Mouse (Mus musculus) midbrain, embryonic 12.5 days (tissue): ENCODE data around the gene Nfkbil1. TPM values are rescaled to one million over a fixed set of nuclear protein-coding genes. Genes with fewer than 3 reads are reported as not detected.
A peak's percentile ranks its signal among the peaks of the same experiment; 100 is the strongest.

Source experiments
- ATAC-seq: fragments of 200-750 bp; cut with Nextera tagmentation; 2 replicates; pipeline ENCODE4 v1.8.0; 2017; ENCODE audit warnings: low read depth, moderate TSS enrichment, moderate library complexity; ENCODE audit not compliant: low FRiP score
- H3K27ac ChIP-seq: fragments of 300-500 bp; sonication (generic); replicated peaks from 2 replicates; pipeline ENCODE4 v1.5.1; 2016; ENCODE audit warnings: mild to moderate bottlenecking
- H3K27me3 ChIP-seq: fragments of 300-500 bp; sonication (generic); 2 replicates; pipeline ENCODE4 v1.6.1; 2016; ENCODE audit warnings: mild to moderate bottlenecking
- H3K36me3 ChIP-seq: fragments of 300-500 bp; sonication (generic); 2 replicates; pipeline ENCODE4 v1.6.1; 2016
- H3K4me1 ChIP-seq: fragments of 300-500 bp; sonication (generic); 2 replicates; pipeline ENCODE4 v1.6.1; 2016
- H3K4me2 ChIP-seq: fragments of 300-500 bp; sonication (generic); replicated peaks from 2 replicates; pipeline ENCODE4 v1.6.1; 2016; ENCODE audit warnings: mild to moderate bottlenecking, moderate library complexity
- H3K4me3 ChIP-seq: fragments of 300-500 bp; sonication (generic); 2 replicates; pipeline ENCODE4 v1.5.1; 2016; ENCODE audit warnings: mild to moderate bottlenecking
- H3K9ac ChIP-seq: fragments of 300-500 bp; sonication (generic); replicated peaks from 2 replicates; pipeline ENCODE4 v1.6.1; 2016; ENCODE audit warnings: mild to moderate bottlenecking, moderate library complexity
- H3K9me3 ChIP-seq: fragments of 300-500 bp; sonication (generic); 2 replicates; pipeline ENCODE4 v1.6.1; 2016; ENCODE audit warnings: mild to moderate bottlenecking
- WGBS: fragments of 180-500 bp; shearing (Covaris S2); methylation state at CpG from one replicate; pipeline ENCODE4 v1.1.7; 2016; 5-methylcytosine and 5-hydroxymethylcytosine counted together
- polyA plus RNA-seq: library from polyadenylated mRNA; unstranded; fragments of >200 nt; fragmentation: Nextera tagmentation; extraction: Ambion mirVana; gene quantifications from 2 replicates; pipeline ENCODE4 v1.2.1, GENCODE M21; 2016

The Nfkbil1 gene
- polyA plus RNA-seq, 1 experiment from 2014 or later, result 10.9 TPM

GRCm38 (mm10) chr17:35195631-35196320 is 39.8 kb downstream of the Nfkbil1 start:
- no peak overlapping the region for H3K27ac ChIP-seq
- peaks cover 11% of the 10 kb centered on the region for H3K4me1 ChIP-seq
- WGBS, result 2% methylated on average over 65 of the region's 66 CpGs
- ATAC-seq, result 0 out of 2 replicates have a peak, but pooled peaks have one; percentile 69
- peaks cover 48% of the 10 kb centered on the region for H3K27me3 ChIP-seq
- H3K9ac ChIP-seq, result peak overlapping the region; percentile 40; the same call in 1 of the 2 replicates
- peak overlapping the region; percentile 70 for H3K4me2 ChIP-seq
- H3K4me3 ChIP-seq, result peak overlapping the region; percentile 40
- H3K9me3 ChIP-seq, result no peaks in the 10 kb centered on the region
- no peaks in the 10 kb centered on the region for H3K36me3 ChIP-seq

- Histone ChIP-seq H3K4me2 (peak overlapping the region; percentile 70), H3K9ac (peak overlapping the region; percentile 40; the same call in 1 of the 2 replicates), H3K9me3 (no peaks in the 10 kb centered on the region), H3K27me3 (peaks cover 40% of the 10 kb centered on the region), H3K36me3 (no peaks in the 10 kb centered on the region), H3K27ac (no peak overlapping the region), H3K4me1 (peaks cover 11% of the 10 kb centered on the region), H3K4me3 (peak overlapping the region; percentile 40)
- WGBS, result 45% methylated on average over 19 of the region's 19 CpGs
- ATAC-seq, result 0 out of 2 replicates have a peak, but pooled peaks have one; percentile 27
Observed at GRCm38 (mm10) chr17:35194844-35195630, 40.6 kb downstream of the Nfkbil1 start.

GRCm38 (mm10) chr17:35193881-35194843 is 41.4 kb downstream of the Nfkbil1 start, which contains the start of gene Ltb:
Gene Ltb, plus strand, starts transcription at chr17:35194439.
- no peak within 1 kb of the TSS for H3K9ac ChIP-seq
- peaks cover 39% of the 10 kb centered on the region for H3K27me3 ChIP-seq
- WGBS, result 74% methylated on average over 28 of the region's 28 CpGs
- H3K9me3 ChIP-seq, result no peaks in the 10 kb centered on the region
- H3K4me1 ChIP-seq, result peaks cover 11% of the 10 kb centered on the region
- no peak for ATAC-seq
- H3K4me2 ChIP-seq, result peak within 1 kb of the TSS; percentile 70
- peak within 1 kb of the TSS; percentile 40 for H3K4me3 ChIP-seq
- no peak within 1 kb of the TSS for H3K27ac ChIP-seq
- no peaks in the 10 kb centered on the region for H3K36me3 ChIP-seq

GRCm38 (mm10) chr17:35192924-35193323 is 42.7 kb downstream of the Nfkbil1 start:
- H3K4me1 ChIP-seq, result peaks cover 11% of the 10 kb centered on the region
- H3K4me2 ChIP-seq, result no peak overlapping the region
- H3K36me3 ChIP-seq, result no peaks in the 10 kb centered on the region
- no peak overlapping the region for H3K27ac ChIP-seq
- peaks cover 36% of the 10 kb centered on the region for H3K27me3 ChIP-seq
- H3K4me3 ChIP-seq, result no peak overlapping the region
- H3K9me3 ChIP-seq, result no peaks in the 10 kb centered on the region
- WGBS, result 82% methylated on average over 5 of the region's 5 CpGs
- H3K9ac ChIP-seq, result no peak overlapping the region
- ATAC-seq, result no peak

GRCm38 (mm10) chr17:35191723-35192122 is 43.9 kb downstream of the Nfkbil1 start:
- Histone ChIP-seq H3K27ac (no peak overlapping the region), H3K4me3 (no peak overlapping the region), H3K9ac (no peak overlapping the region), H3K36me3 (no peaks in the 10 kb centered on the region), H3K27me3 (peaks cover 29% of the 10 kb centered on the region), H3K9me3 (no peaks in the 10 kb centered on the region), H3K4me2 (no peak overlapping the region), H3K4me1 (peaks cover 11% of the 10 kb centered on the region)
- no peak for ATAC-seq
- 70% methylated on average over 2 of the region's 2 CpGs for WGBS

- Histone ChIP-seq H3K27me3 (peaks cover 13% of the 10 kb centered on the region), H3K9ac (no peak overlapping the region), H3K36me3 (no peaks in the 10 kb centered on the region), H3K4me3 (no peak overlapping the region), H3K9me3 (no peaks in the 10 kb centered on the region), H3K27ac (no peak overlapping the region), H3K4me2 (no peak overlapping the region), H3K4me1 (peaks cover 13% of the 10 kb centered on the region)
- ATAC-seq, result no peak
- 69% methylated on average over 4 of the region's 4 CpGs for WGBS
Observed at GRCm38 (mm10) chr17:35190096-35190495, 45.5 kb downstream of the Nfkbil1 start.

- Histone ChIP-seq H3K27ac (no peak overlapping the region), H3K9me3 (no peaks in the 10 kb centered on the region), H3K36me3 (no peaks in the 10 kb centered on the region), H3K27me3 (peaks cover 4% of the 10 kb centered on the region), H3K4me1 (peaks cover 13% of the 10 kb centered on the region), H3K9ac (no peak overlapping the region), H3K4me2 (no peak overlapping the region), H3K4me3 (no peak overlapping the region)
- 66% methylated on average over 1 of the region's 1 CpGs for WGBS
- ATAC-seq, result no peak
Observed at GRCm38 (mm10) chr17:35189186-35189585, 46.4 kb downstream of the Nfkbil1 start.

GRCm38 (mm10) chr17:35187959-35188610 is 47.5 kb downstream of the Nfkbil1 start, which contains the start of gene Lst1:
Gene Lst1, minus strand, starts transcription at chr17:35188439.
- H3K9ac ChIP-seq, result no peak within 1 kb of the TSS
- no peaks in the 10 kb centered on the region for H3K9me3 ChIP-seq
- H3K36me3 ChIP-seq, result no peaks in the 10 kb centered on the region
- no peak within 1 kb of the TSS for H3K27ac ChIP-seq
- H3K27me3 ChIP-seq, result no peaks in the 10 kb centered on the region
- H3K4me1 ChIP-seq, result peaks cover 13% of the 10 kb centered on the region
- WGBS, result 64% methylated on average over 7 of the region's 7 CpGs
- no peak for ATAC-seq
- H3K4me3 ChIP-seq, result no peak within 1 kb of the TSS
- no peak within 1 kb of the TSS for H3K4me2 ChIP-seq

GRCm38 (mm10) chr17:35187345-35187744 is 48.2 kb downstream of the Nfkbil1 start:
- ATAC-seq, result no peak
- 79% methylated on average over 4 of the region's 4 CpGs for WGBS

GRCm38 (mm10) chr17:35186681-35187080 is 48.9 kb downstream of the Nfkbil1 start:
- no peak for ATAC-seq
- no peaks in the 10 kb centered on the region for H3K36me3 ChIP-seq
- H3K4me2 ChIP-seq, result peak overlapping the region; percentile 56
- H3K9me3 ChIP-seq, result no peaks in the 10 kb centered on the region
- H3K4me1 ChIP-seq, result peaks cover 13% of the 10 kb centered on the region
- H3K4me3 ChIP-seq, result peak overlapping the region; percentile 35
- no peaks in the 10 kb centered on the region for H3K27me3 ChIP-seq
- peak overlapping the region; percentile 39 for H3K9ac ChIP-seq
- WGBS, result 3% methylated on average over 4 of the region's 4 CpGs
- peak overlapping the region; percentile 65 for H3K27ac ChIP-seq

More at GRCm38 (mm10) chr17:35187345-35187744, 48.2 kb downstream of the Nfkbil1 start:
- Histone ChIP-seq H3K4me3 (no peak overlapping the region), H3K27me3 (no peaks in the 10 kb centered on the region), H3K4me1 (peaks cover 13% of the 10 kb centered on the region), H3K9ac (no peak overlapping the region), H3K36me3 (no peaks in the 10 kb centered on the region), H3K4me2 (no peak overlapping the region), H3K9me3 (no peaks in the 10 kb centered on the region), H3K27ac (no peak overlapping the region)
